Mouse (Mus musculus) heart, postnatal 0 days (tissue): ENCODE results near the gene Olfr688.
A peak's percentile ranks its signal among the peaks of the same experiment; 100 is the strongest.

Experiments
- CTCF ChIP-seq: IDR thresholded peaks from 2 replicates; pipeline ENCODE4 v1.5.1; 2016; ENCODE audit warnings: antibody characterized with exemption, control low read depth, low read depth
- EP300 ChIP-seq: IDR thresholded peaks from 2 replicates; pipeline ENCODE4 v1.6.1; 2016; ENCODE audit warnings: antibody characterized with exemption, low read depth

GRCm38 (mm10) chr7:105248197-105248596 is 39.7 kb upstream of the Olfr688 start:
- TF ChIP-seq EP300: no peak
- TF ChIP-seq CTCF: peak; percentile 13; the same call in 1 of the 2 replicates
